Mouse (Mus musculus): Measurements from ENCODE around the gene Gart. TPM values are rescaled to one million over a fixed set of nuclear protein-coding genes. Genes with fewer than 3 reads are reported as not detected.

The Gart gene
- polyA plus RNA-seq, 1 experiment from 2014 or later: 95.7 TPM

GRCm38 (mm10) chr16:91623074-91623473 lies 23.7 kb downstream of the Gart start:
- no peak for ATAC-seq
- no peaks in the 10 kb centered on the region for H3K27me3 ChIP-seq
- 88% methylated on average over 9 of the region's 9 CpGs for WGBS
- H3K9ac ChIP-seq: no peak overlapping the region
- H3K27ac ChIP-seq: no peak overlapping the region
- no peaks in the 10 kb centered on the region for H3K9me3 ChIP-seq (replicated peaks)
- peaks cover 3% of the 10 kb centered on the region; the same call in 1 of the 2 replicates for H3K4me1 ChIP-seq
- H3K4me2 ChIP-seq: no peak overlapping the region
- H3K36me3 ChIP-seq (ENCODE audit: poor library complexity, severe bottlenecking): peaks cover 82% of the 10 kb centered on the region
- H3K4me3 ChIP-seq: no peak overlapping the region

GRCm38 (mm10) chr16:91620991-91621390 lies 25.8 kb downstream of the Gart start:
- H3K9me3 ChIP-seq (replicated peaks): no peaks in the 10 kb centered on the region
- peaks cover 8% of the 10 kb centered on the region; the same call in 1 of the 2 replicates for H3K4me1 ChIP-seq
- no peak for ATAC-seq
- peaks cover 62% of the 10 kb centered on the region for H3K36me3 ChIP-seq (ENCODE audit: poor library complexity, severe bottlenecking)
- no peak overlapping the region for H3K4me2 ChIP-seq
- WGBS: 93% methylated on average over 11 of the region's 11 CpGs
- H3K27me3 ChIP-seq: no peaks in the 10 kb centered on the region
- no peak overlapping the region for H3K4me3 ChIP-seq
- H3K27ac ChIP-seq: no peak overlapping the region
- H3K9ac ChIP-seq: no peak overlapping the region

DNA sequence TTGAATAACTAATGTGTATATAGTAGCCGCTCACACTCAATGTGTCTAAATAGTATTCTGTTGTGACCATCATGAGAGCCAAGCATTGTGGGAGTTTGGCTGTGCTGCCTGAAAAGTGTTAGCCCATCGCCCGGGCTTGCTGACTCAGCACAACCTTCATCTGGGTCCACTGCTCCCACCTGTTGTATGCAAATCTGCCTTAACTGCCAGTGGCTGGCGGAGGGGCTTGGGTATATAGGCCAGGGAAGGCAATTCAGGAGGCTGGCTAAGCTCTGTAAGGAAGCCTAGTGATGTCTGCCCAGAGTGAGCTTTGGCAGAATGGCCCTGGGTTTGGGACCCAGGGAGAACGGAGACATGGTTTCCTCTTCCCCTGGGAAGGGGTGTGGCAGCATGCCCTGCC lies 26.6 kb downstream of the Gart start:
- peaks cover 54% of the 10 kb centered on the region for H3K36me3 ChIP-seq (ENCODE audit: poor library complexity, severe bottlenecking)
- no peak overlapping the region for H3K9ac ChIP-seq
- ATAC-seq: no peak
- no peaks in the 10 kb centered on the region for H3K9me3 ChIP-seq (replicated peaks)
- 94% methylated on average over 5 of the region's 5 CpGs for WGBS
- H3K4me3 ChIP-seq: no peak overlapping the region
- no peak overlapping the region for H3K4me2 ChIP-seq
- H3K27me3 ChIP-seq: no peaks in the 10 kb centered on the region
- H3K27ac ChIP-seq: no peak overlapping the region
- H3K4me1 ChIP-seq: peaks cover 8% of the 10 kb centered on the region; the same call in 1 of the 2 replicates

DNA sequence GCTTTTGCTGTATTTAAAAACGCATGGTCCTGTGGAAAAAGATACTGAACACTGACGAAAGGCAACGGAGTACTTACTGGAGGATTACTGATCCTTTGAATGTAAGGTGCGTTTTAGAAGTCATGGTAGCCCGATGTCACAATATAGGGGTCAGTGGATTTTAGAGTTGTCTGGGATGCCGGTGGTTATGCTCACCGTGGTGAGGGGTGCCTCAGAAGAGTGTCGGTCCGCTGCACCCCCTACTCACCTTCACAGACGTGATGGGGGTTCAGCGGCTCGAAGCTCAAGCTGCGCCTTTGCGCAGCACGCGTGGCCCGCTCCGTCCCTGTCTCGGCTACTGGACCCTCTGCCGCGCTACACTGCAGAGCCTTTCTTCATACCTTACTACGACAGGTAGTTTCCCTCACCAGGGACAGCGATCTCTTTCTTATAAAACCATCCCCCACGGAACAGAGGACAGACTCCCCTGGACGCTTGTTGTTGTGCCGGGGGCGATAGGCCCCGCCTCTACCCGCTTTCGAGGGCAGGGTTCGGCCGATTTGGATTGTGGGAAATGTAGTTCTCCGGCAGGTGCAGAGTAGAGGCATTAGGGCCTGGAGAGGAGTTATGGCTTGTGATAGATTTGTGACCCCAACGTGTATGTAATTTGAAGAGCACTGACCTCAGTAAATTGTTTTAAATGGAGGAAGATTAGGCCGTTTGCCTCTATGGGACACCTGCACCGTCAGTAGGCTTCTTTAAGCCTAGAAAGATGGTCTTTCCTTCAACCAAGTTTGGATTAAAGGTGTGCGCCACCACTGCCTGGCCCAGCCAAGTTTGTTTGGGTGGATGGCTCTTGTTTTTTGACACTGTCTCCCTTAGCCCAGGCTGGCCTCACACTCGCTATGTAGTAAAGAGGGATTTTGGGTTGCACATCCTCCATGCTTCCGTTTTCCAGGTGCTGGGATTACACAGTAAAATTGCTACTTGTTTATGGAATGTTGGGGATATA lies 27.9 kb downstream of the Gart start, which contains the start of gene Dnajc28:
TSS of gene Dnajc28 (minus strand) at position 516 of the 991 bp plus-strand sequence.
- peaks cover 41% of the 10 kb centered on the region for H3K36me3 ChIP-seq (ENCODE audit: poor library complexity, severe bottlenecking)
- peak; percentile 97 for ATAC-seq

GRCm38 (mm10) chr16:91614552-91614951 lies 32.2 kb downstream of the Gart start:
- ATAC-seq: no peak
- Histone ChIP-seq H3K9ac (no peak overlapping the region), H3K4me3 (no peak overlapping the region), H3K4me1 (peaks cover 8% of the 10 kb centered on the region; the same call in 1 of the 2 replicates), H3K4me2 (no peak overlapping the region), H3K27me3 (no peaks in the 10 kb centered on the region), H3K9me3 (replicated peaks) (no peaks in the 10 kb centered on the region), H3K27ac (no peak overlapping the region), H3K36me3 (ENCODE audit: poor library complexity, severe bottlenecking) (no peaks in the 10 kb centered on the region)
- 87% methylated on average over 6 of the region's 6 CpGs for WGBS

More for the DNA sequence above, 27.9 kb downstream of the Gart start, which contains the start of gene Dnajc28:
- WGBS: 10% methylated on average over 39 of the region's 39 CpGs
- Histone ChIP-seq H3K9ac (peak within 1 kb of the TSS; percentile 78), H3K27ac (no peak within 1 kb of the TSS), H3K9me3 (replicated peaks) (no peaks in the 10 kb centered on the region), H3K4me3 (peak within 1 kb of the TSS; percentile 65), H3K4me1 (peaks cover 8% of the 10 kb centered on the region; the same call in 1 of the 2 replicates), H3K4me2 (peak within 1 kb of the TSS; percentile 70), H3K27me3 (no peaks in the 10 kb centered on the region)

DNA sequence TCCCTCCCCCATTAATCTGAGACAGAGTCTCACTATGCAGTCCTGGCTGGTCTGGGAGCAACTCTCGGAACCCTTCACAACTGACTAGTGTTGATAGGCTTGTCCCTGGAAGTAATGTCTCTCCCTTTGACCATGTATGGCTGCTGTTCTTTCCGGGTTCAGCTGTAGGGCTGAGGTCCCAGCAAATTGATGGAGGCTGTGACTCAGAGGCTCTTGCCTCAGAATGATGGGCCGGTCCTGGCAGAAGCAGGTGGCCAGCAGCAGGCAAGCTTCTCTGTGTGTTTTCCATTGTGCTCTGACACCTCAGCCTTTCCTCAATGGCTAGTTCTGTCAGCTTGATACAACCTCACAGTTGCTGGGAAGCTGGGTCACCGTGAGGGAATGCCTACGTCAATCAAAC lies 34.2 kb downstream of the Gart start:
- no peaks in the 10 kb centered on the region for H3K9me3 ChIP-seq (replicated peaks)
- no peaks in the 10 kb centered on the region for H3K4me1 ChIP-seq
- ATAC-seq: no peak
- H3K4me3 ChIP-seq: no peak overlapping the region
- no peaks in the 10 kb centered on the region for H3K27me3 ChIP-seq
- H3K4me2 ChIP-seq: no peak overlapping the region
- no peak overlapping the region for H3K9ac ChIP-seq
- no peaks in the 10 kb centered on the region for H3K36me3 ChIP-seq (ENCODE audit: poor library complexity, severe bottlenecking)
- WGBS: 74% methylated on average over 5 of the region's 5 CpGs
- no peak overlapping the region for H3K27ac ChIP-seq

GRCm38 (mm10) chr16:91611248-91611647 lies 35.5 kb downstream of the Gart start:
- Histone ChIP-seq H3K9me3 (replicated peaks) (no peaks in the 10 kb centered on the region), H3K27ac (no peak overlapping the region), H3K4me2 (no peak overlapping the region), H3K4me1 (no peaks in the 10 kb centered on the region), H3K27me3 (no peaks in the 10 kb centered on the region), H3K9ac (no peak overlapping the region), H3K4me3 (no peak overlapping the region), H3K36me3 (ENCODE audit: poor library complexity, severe bottlenecking) (no peaks in the 10 kb centered on the region)
- no peak for ATAC-seq
- 69% methylated on average over 11 of the region's 11 CpGs for WGBS

GRCm38 (mm10) chr16:91609501-91610245 lies 37.1 kb downstream of the Gart start:
- 87% methylated on average over 9 of the region's 9 CpGs for WGBS
- no peak for ATAC-seq
- no peaks in the 10 kb centered on the region for H3K36me3 ChIP-seq (ENCODE audit: poor library complexity, severe bottlenecking)
- H3K4me1 ChIP-seq: no peaks in the 10 kb centered on the region
- H3K9me3 ChIP-seq (replicated peaks): no peaks in the 10 kb centered on the region
- no peak overlapping the region for H3K9ac ChIP-seq
- H3K27ac ChIP-seq: no peak overlapping the region
- no peak overlapping the region for H3K4me2 ChIP-seq
- H3K27me3 ChIP-seq: no peaks in the 10 kb centered on the region
- H3K4me3 ChIP-seq: no peak overlapping the region

DNA sequence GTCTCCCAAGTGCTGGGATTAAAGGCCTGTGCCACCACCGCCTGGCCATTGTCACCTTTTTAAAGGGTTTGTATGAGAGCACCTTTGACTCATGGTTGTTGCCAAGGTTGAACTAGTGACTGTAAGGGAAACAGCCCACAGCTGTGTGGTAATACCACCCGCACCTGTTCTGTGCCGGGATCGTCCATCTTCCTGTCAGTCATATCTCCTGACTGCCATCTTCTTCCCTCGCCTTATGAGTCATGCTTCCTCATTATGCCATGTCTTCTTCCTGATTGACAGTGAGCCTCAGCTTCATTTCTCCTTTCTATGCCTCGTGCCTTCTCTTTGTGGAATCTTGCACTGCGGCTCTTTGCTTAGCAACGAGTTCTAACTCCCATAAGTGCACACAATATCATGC lies 39.8 kb downstream of the Gart start:
- H3K27ac ChIP-seq: no peak overlapping the region
- ATAC-seq: no peak
- no peaks in the 10 kb centered on the region for H3K36me3 ChIP-seq (ENCODE audit: poor library complexity, severe bottlenecking)
- H3K27me3 ChIP-seq: no peaks in the 10 kb centered on the region
- 88% methylated on average over 8 of the region's 8 CpGs for WGBS
- H3K4me1 ChIP-seq: no peaks in the 10 kb centered on the region
- H3K9me3 ChIP-seq (replicated peaks): no peaks in the 10 kb centered on the region
- no peak overlapping the region for H3K4me3 ChIP-seq
- H3K9ac ChIP-seq: no peak overlapping the region
- H3K4me2 ChIP-seq: no peak overlapping the region

GRCm38 (mm10) chr16:91605156-91605555 lies 41.6 kb downstream of the Gart start:
- H3K4me2 ChIP-seq: no peak overlapping the region
- 72% methylated on average over 6 of the region's 6 CpGs for WGBS

DNA sequence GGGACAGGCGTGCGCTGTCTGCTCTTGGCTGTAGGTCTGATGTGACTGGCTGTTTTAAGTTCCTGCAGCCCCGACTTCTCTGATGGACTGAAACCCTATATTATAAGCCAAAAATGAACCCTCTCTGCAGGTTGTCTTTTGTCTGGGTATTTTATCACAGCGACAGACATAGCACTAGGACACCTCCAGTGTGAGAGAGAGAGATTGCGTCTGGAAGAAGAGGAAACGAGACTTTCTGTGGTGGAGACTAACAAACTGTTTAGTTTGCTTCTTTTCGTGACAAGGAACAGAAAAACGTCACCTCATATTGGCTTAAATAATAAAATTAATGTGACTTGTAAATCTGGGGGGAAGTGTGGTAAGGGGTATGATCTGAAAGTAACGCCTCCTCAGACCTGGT lies 45.1 kb downstream of the Gart start:
- no peak overlapping the region for H3K4me2 ChIP-seq
- ATAC-seq: no peak
- H3K4me1 ChIP-seq: peaks cover 3% of the 10 kb centered on the region
- peaks cover 11% of the 10 kb centered on the region for H3K27me3 ChIP-seq
- no peaks in the 10 kb centered on the region for H3K36me3 ChIP-seq (ENCODE audit: poor library complexity, severe bottlenecking)
- H3K4me3 ChIP-seq: no peak overlapping the region
- no peaks in the 10 kb centered on the region for H3K9me3 ChIP-seq (replicated peaks)
- no peak overlapping the region for H3K9ac ChIP-seq
- WGBS: 80% methylated on average over 9 of the region's 9 CpGs
- no peak overlapping the region for H3K27ac ChIP-seq

More at GRCm38 (mm10) chr16:91605156-91605555, 41.6 kb downstream of the Gart start:
- 0 out of 2 replicates have a peak, but pooled peaks cover 3% of the 10 kb centered on the region for H3K27me3 ChIP-seq
- H3K27ac ChIP-seq: no peak overlapping the region
- no peak overlapping the region for H3K9ac ChIP-seq
- no peak for ATAC-seq
- no peaks in the 10 kb centered on the region for H3K36me3 ChIP-seq (ENCODE audit: poor library complexity, severe bottlenecking)
- no peaks in the 10 kb centered on the region for H3K4me1 ChIP-seq
- no peaks in the 10 kb centered on the region for H3K9me3 ChIP-seq (replicated peaks)
- no peak overlapping the region for H3K4me3 ChIP-seq

DNA sequence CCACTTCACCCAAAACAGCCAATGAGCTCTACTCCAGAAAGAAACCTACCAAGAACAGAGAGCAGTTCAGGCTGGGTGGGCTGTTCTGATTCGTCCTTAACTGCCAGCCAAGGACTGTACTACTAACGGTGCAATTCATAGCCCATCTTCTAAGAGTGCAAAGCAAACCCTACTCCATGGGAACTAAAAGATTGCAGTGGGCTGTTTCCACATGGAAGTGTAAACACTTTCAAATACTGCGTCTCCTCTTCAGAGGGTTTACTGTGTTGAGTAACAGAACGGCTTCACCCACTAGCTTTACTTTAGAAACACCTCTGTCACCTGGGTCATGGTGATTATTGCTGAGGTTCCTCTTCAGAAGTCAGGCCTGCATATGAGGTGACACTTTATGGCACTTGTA lies 45.7 kb downstream of the Gart start:
- no peaks in the 10 kb centered on the region for H3K36me3 ChIP-seq (ENCODE audit: poor library complexity, severe bottlenecking)
- peaks cover 9% of the 10 kb centered on the region for H3K4me1 ChIP-seq
- no peak for ATAC-seq
- H3K4me2 ChIP-seq: no peak overlapping the region
- no peak overlapping the region for H3K4me3 ChIP-seq
- WGBS: 81% methylated on average over 4 of the region's 4 CpGs
- H3K27me3 ChIP-seq: peaks cover 11% of the 10 kb centered on the region
- no peaks in the 10 kb centered on the region for H3K9me3 ChIP-seq (replicated peaks)
- no peak overlapping the region for H3K27ac ChIP-seq
- H3K9ac ChIP-seq: no peak overlapping the region
